Mouse (Mus musculus) splenic B cell, adult 2 months (primary cell): ENCODE measurements around the gene Spindoc.
A peak's percentile ranks its signal among the peaks of the same experiment; 100 is the strongest.
"Not testable (repeated sequence)": the region's sequence is repeated elsewhere in the genome, so short reads cannot be mapped to it uniquely, and the experiment has no call there.

Experiments used
- DNase-seq: peaks from one replicate; pipeline ENCODE4 v3.0.0-alpha.2; 2011; ENCODE audit warnings: low read depth, low spot score
- H3K27me3 ChIP-seq: 2 replicates; pipeline ENCODE4 v1.6.1; 2012; ENCODE audit warnings: mild to moderate bottlenecking, low read length, moderate library complexity, mixed read lengths; ENCODE audit not compliant: control insufficient read depth, poor library complexity, insufficient read depth, severe bottlenecking
- H3K36me3 ChIP-seq: 2 replicates; pipeline ENCODE4 v1.6.1; 2012; ENCODE audit warnings: mild to moderate bottlenecking, low read length, moderate library complexity, mixed read lengths; ENCODE audit not compliant: control insufficient read depth, poor library complexity, insufficient read depth, severe bottlenecking

Spindoc gene

DNA sequence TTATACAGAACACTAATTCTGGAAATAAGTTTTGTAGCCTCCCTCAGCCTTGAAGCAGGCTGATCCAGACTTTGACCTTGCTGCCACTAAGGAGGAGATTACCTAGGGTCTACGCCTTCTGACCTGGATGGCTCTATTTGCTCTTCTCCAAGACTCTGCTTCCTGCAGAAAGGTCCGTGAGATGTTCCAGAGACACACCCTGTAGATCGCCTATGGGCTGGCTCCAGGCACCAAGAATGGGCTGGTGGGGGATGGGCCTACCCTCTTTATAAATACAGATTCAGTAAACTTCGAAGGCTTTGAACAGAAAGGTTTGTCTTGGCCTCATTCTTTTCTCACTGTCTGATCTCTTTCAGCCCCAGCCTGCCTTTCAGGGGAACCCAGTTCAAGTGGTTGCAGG is 13.3 kb downstream of the Spindoc start:
- not testable (repeated sequence) for H3K27me3 ChIP-seq, H3K36me3 ChIP-seq, DNase-seq

DNA sequence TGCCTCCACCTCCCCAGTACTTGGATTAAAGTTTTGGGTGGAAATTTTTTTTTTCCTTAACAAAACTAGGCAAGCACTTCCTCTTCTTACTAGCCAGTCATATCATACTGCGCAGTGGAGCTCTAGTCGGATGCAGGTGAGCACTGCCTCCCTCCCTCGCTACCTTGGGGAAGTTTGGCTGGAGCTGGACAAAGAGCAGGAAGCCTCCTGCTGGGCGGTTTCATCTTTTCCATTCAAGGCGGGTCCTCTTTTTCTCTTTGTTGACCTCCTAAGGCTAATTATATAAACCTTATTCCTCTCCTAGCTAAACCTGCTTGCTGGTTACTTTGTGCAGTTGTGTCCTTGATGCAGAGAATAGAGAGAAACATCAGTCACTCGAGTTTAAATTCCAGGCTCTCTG is 29.2 kb downstream of the Spindoc start:
- Histone ChIP-seq H3K27me3 (no peaks in the 10 kb centered on the region), H3K36me3 (no peaks in the 10 kb centered on the region)
- no peak for DNase-seq

DNA sequence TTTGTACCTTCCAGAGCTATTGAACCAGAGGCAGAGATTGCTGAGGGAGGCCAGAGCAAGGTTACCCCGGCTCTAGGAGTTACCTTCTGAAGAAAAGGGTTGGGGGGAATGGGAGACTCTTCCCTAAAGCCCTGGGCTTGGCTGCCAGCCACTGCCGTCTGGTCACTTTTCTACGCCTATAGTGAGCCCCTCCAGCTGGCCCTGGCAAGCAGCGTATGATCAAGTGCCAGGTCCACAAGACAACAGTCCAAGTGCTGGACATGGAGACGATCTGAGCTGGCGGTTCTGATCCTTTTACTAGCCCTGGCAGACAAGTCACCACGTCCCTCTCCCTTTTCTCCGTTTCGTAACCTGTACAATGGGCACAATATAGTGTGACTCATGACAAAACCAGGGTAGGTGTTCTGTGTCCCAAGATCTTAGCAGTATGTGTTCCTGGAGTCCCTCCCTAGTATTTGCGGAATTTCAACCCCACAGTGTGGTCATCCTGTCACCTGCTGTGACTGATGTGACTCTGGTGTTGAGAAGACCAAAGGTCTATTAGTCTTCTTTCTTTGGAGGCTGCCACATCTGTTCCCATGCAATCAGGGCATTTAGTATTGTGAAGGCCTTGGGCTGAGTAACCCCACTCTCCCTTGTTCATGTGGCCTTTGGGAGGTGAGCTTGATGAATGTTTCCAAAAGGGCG is 29.8 kb downstream of the Spindoc start:
- Histone ChIP-seq H3K27me3 (no peaks in the 10 kb centered on the region), H3K36me3 (no peaks in the 10 kb centered on the region)
- DNase-seq: no peak

DNA sequence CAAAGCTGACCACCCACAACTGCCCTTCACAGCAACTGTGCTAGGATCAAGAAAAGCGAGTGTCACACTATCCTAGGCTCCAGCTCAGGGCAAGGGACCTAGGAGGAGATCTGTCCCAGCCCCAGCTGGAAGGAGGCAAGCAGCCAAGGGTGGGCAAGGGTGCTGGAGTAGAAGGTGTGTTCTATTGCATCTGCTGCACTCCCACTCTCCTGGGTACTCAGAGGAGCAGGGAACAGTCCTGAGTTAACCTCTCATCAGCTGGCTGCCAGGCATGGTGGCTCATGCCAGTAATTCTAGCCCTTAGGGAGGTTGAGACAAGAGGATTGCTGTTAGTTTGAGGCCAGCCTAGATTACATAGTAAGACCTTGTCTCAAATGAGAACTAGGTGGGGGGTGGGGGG is 32.8 kb downstream of the Spindoc start:
- no peak for DNase-seq
- no peaks in the 10 kb centered on the region for H3K36me3 ChIP-seq
- no peaks in the 10 kb centered on the region for H3K27me3 ChIP-seq

DNA sequence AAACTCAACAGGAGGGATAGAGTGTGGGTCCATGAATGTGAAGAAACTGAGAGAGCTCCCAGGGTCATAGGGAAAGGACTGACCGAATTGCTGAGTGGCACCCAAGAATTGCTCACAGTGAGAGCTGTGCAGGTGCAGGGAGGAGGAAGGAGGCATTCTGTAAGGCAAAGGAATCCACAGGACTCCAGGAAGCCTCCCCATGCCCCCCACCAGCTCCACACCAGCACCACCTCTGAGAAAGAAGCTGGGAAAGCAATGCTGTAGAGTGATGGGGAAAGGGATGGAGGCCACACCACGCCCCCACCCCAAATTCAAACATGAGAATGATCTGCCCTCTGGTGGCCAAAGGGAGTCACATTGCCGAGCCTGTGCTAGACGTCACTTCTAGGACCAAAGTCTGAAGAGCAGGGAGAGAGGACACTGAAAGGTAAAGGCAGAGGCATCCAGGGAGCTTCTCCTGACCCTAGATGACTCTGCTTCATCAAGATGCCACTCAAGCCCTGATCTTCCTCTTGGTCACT is 37.5 kb downstream of the Spindoc start:
- Histone ChIP-seq H3K36me3 (no peaks in the 10 kb centered on the region), H3K27me3 (no peaks in the 10 kb centered on the region)
- peak; percentile 51 for DNase-seq

DNA sequence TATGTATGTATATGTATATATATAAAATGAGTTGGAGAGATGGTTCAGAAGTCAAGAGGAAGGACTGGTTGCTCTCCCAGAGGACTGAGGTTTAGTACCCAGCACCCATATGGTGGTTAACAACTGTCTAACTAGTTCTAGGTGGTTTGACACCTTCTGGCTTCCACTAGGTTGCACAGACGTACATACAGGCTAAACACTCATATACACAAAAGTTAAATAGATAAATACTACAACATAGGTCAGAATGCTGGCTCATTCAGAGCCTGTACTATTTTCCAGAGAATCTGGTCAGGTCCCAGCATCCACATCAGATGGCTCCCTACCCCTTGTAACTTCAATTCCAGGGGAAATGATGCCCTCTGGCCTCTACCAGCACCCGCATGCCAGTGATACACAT is 40.1 kb downstream of the Spindoc start:
- H3K36me3 ChIP-seq: no peaks in the 10 kb centered on the region
- H3K27me3 ChIP-seq: no peaks in the 10 kb centered on the region
- DNase-seq: no peak

DNA sequence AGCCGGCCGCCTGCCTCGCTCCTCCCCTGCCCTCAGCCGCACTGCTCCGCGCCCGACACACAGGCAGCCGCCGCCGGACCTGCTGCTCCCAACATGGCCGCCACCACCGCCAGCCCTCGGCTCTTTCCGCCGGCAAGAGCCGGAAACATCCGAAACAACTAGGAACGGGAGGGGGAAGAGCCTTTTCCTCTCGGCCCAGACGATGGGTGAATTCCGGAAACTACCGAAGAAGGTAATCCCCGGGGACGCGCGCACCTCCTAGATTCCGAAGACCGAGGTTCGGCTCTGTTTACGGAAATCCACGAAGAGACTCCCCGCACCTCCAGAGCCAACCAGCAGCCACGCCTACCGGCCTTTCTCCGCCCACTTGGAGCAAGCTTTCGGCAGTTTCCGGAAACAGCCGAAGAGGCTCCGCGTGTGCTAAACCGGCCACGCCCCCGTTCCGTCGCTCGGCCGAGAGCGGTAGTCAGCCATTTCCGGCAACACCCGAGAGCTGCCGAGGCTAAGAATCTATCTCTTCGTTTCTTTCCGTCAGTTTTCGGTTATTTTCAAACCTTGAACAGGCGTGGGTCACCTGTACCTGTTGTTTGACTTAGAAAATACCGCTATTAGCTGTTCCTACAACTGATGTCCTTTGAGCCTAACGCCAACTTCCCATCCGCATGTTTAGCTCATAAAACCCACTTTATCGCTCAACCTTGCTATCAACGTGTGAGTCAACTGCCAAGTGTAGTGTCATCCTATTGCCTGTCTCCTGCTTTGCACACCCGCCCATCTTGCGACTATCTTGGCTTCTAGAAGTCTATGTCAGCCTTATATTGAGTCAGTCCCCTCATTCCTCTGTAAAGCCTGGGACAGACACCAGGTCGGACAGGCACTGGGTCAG is 41.0 kb downstream of the Spindoc start, which contains the start of gene Mark2:
Mark2 (minus strand) TSS at position 349 of the 886 bp plus-strand sequence.
- Histone ChIP-seq H3K36me3 (no peaks in the 10 kb centered on the region; the same call in 1 of the 2 replicates), H3K27me3 (no peaks in the 10 kb centered on the region)
- peak; percentile 100 for DNase-seq

DNA sequence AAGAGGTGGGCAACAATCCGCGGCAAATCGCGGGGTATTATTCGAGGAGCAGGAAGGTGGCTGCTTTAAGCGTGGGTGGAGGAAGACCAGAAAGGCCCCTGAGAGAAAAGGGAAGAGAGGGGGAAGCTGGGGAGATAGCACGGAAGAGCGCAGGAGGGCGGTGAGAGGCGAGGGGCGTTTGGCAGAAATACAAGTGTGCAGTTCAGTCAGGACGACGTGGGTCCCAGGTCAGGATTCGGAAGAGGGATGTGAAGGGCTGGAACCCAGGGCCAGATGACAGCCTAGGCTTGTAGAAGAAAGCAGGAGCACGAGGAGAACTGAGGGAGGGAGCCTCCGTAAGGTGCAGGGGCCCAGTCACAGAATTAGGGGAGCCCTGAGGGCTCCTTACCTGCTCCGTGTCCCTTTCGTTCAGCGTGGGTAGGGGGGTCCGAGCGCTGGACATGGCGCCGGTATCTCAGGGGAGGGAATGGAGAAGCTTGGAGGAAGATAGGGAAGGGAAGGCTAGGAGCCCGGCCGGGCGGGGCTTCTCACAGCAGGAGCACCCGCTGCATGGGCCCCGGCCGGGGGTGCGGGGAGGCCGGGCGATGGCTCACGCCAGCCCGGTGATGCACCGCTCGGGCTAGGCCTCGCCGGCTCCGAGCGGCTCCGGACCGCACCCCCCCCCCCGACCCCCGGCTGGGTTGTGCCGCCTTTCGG is 41.9 kb downstream of the Spindoc start:
- DNase-seq: peak; percentile 37
- no peaks in the 10 kb centered on the region for H3K27me3 ChIP-seq
- no peaks in the 10 kb centered on the region; the same call in 1 of the 2 replicates for H3K36me3 ChIP-seq

DNA sequence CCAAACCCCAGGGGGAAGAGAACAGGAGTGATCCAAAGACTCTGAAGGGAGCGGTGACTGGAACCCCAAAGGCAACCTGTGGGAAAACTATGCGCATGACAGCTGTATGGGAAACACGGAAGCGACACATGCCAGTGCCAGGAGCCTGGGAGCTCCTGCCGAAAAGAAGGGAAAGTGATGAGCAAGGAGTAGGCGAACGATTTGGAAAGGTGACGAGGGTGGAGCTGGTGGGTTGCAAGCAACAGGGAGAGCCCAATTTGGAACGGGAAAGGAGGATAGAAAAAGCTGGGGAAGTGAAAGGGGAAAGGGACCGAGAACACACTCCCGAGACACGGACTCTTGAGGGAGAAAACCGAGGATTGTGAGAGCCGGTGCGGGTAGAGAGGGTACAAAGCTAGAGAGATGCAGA is 42.4 kb downstream of the Spindoc start:
- Histone ChIP-seq H3K36me3 (no peaks in the 10 kb centered on the region; the same call in 1 of the 2 replicates), H3K27me3 (no peaks in the 10 kb centered on the region)
- DNase-seq: no peak

DNA sequence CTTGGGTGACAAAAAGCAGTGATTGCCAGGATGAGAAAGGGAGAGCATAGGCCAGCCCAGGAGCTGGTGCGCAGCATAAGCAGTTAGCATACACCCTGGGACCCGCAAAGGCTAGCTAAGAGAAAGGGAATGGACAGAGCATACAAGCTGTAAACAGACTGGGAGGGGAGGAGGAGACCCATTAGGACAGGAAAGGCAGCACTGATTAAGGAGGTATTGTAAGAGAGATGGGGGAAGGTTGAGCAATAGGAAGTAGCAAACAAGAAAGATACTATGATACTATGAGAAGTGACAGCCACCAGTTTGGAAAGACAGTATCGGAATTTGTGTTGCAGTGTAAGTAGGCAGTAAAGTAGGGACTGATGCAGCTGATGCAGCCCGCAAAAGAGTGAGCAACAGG is 42.9 kb downstream of the Spindoc start:
- no peak for DNase-seq
- H3K36me3 ChIP-seq: no peaks in the 10 kb centered on the region; the same call in 1 of the 2 replicates

DNA sequence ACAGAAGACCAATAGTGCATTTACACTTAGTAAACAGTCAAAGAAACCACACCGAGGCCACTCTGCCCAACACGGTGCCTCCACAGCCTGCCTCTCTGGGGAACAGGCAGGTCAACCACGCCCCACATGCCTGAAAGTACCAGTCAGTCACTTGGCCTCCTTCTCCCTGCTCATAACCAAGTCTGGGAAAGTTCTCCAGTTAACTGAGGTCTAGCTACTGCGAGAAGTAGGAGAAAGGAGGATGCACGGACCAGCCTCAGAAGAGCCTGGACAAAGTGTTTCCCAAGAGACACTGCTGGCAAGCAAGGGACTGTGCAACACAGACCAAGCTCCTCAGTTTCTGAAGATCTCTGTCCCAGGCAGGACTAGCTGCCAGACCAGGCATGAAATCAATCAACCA is 43.8 kb downstream of the Spindoc start:
- no peak for DNase-seq
- Histone ChIP-seq H3K36me3 (no peaks in the 10 kb centered on the region; the same call in 1 of the 2 replicates), H3K27me3 (no peaks in the 10 kb centered on the region)

More for the DNA sequence above, 42.9 kb downstream of the Spindoc start:
- no peaks in the 10 kb centered on the region for H3K27me3 ChIP-seq

DNA sequence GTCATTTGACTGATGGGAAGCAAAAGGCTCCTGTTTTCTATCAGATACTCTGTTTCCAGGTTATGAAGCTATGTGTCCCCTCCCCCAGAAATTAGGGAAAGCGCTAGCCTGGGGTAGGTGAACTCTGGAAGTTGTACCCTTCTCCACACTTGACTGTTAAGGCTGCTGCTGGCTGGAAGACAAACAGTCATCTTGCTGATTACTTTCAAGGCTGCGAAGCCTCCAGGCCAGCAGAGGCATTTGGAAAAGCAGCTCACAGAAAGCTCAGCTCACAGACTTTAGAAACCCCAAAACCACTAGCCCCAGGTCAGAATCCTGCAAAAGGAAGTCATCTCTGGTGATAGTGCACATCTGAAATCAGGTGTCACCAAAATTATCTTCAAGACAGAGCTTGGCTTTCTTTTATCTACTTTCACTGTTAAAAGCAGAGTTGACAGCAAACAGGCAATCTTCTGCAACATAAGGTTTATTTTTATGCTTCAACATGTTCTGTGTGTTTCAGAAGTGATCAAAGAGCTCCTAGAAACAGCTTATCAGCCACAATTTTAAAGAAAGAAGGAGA is 44.9 kb downstream of the Spindoc start:
- no peak for DNase-seq
- Histone ChIP-seq H3K36me3 (no peaks in the 10 kb centered on the region; the same call in 1 of the 2 replicates), H3K27me3 (no peaks in the 10 kb centered on the region)

DNA sequence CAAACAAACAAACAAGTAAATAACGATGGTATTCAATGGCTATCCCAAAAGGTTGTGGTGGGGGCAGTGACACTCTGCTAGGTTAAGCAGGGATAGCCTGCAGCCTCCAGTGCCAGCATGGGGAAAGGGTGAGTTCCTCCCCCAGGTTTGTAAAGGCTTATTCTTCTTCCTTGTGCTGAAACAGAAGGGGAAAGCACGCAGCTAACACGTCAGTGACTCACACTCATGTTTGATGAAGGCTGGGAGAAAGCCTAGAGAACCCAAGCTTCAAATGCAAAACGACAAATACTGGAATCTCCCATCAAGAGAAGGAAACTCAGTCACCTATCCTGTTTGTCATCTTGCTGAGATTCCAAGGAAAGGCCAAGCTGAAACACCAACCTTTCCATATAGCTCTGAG is 47.1 kb downstream of the Spindoc start:
- no peaks in the 10 kb centered on the region for H3K27me3 ChIP-seq
- no peaks in the 10 kb centered on the region; the same call in 1 of the 2 replicates for H3K36me3 ChIP-seq
- no peak for DNase-seq

DNA sequence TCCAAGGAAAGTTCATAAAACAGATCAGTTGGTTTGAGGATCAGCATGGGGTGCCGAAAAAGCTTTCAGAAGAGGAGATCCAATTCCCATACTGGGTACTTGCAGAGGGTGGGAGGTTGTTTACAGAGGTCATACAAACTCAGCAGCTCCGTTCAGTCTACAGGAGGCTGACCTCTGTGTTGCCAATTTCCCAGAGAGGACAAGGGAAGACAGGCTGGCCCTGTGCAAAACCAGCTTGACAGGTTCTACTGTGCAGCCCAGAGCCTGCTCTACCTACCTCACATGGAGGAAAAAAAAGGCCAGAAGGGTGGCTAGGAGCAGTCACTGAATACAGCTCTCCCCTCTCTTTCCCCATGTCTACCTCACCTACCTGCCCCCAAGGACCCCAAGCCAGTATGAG is 48.7 kb downstream of the Spindoc start:
- Histone ChIP-seq H3K36me3 (no peaks in the 10 kb centered on the region; the same call in 1 of the 2 replicates), H3K27me3 (no peaks in the 10 kb centered on the region)
- no peak for DNase-seq
